Mouse (Mus musculus) thymus, adult 18-20 months (tissue): ENCODE measurements around the gene Gm21988.

Experiments used
- DNase-seq, 2 experiments: peaks; one replicate each; pipeline ENCODE4 v3.0.0; 2022; ENCODE audit warnings: mixed read lengths in 2 of 2

Gm21988 gene

GRCm38 (mm10) chr11:70239541-70240279 lies at the start of gene Gm21988, which contains the start of gene Rnasek:
Gm21988 (minus strand) TSS chr11:70239830.
Rnasek (minus strand) TSS chr11:70239842.
- DNase-seq = peak; percentile 49 to 68

- DNase-seq = no peak
These were observed 49.6 kb upstream of the Gm21988 start for GRCm38 (mm10) chr11:70289236-70289635.

- DNase-seq = no peak
These were observed 48.5 kb upstream of the Gm21988 start for GRCm38 (mm10) chr11:70288102-70288501.

GRCm38 (mm10) chr11:70285686-70286085 lies 46.1 kb upstream of the Gm21988 start:
- peak; percentile 32 to 63 for DNase-seq

- no peak for DNase-seq
These were observed 45.1 kb upstream of the Gm21988 start for GRCm38 (mm10) chr11:70284757-70285156.

- no peak for DNase-seq
These were observed 44.0 kb upstream of the Gm21988 start for GRCm38 (mm10) chr11:70283666-70284065.

- DNase-seq = peak in 1 of 2 experiments; percentile 20
These were observed 40.8 kb upstream of the Gm21988 start for GRCm38 (mm10) chr11:70280441-70280840.

- DNase-seq = no peak
These were observed 39.3 kb upstream of the Gm21988 start for GRCm38 (mm10) chr11:70278961-70279360.

- DNase-seq = no peak
These were observed 32.0 kb upstream of the Gm21988 start for GRCm38 (mm10) chr11:70271641-70272040.

GRCm38 (mm10) chr11:70266405-70266804 lies 26.8 kb upstream of the Gm21988 start:
- no peak for DNase-seq

- DNase-seq = no peak
These were observed 26.2 kb upstream of the Gm21988 start for GRCm38 (mm10) chr11:70265819-70266218.

- DNase-seq = peak; percentile 35 to 58
These were observed 25.6 kb upstream of the Gm21988 start for GRCm38 (mm10) chr11:70265252-70265651.

- no peak for DNase-seq
These were observed 19.4 kb upstream of the Gm21988 start for GRCm38 (mm10) chr11:70259035-70259434.

GRCm38 (mm10) chr11:70254931-70255531 lies 15.4 kb upstream of the Gm21988 start, which contains the start of gene Alox12:
Alox12 (minus strand) TSS chr11:70255353.
- DNase-seq = peak in 1 of 2 experiments; percentile 9

- DNase-seq = no peak
These were observed 14.7 kb upstream of the Gm21988 start for GRCm38 (mm10) chr11:70254337-70254736.

- DNase-seq = no peak
These were observed 12.2 kb upstream of the Gm21988 start for GRCm38 (mm10) chr11:70251853-70252252.

GRCm38 (mm10) chr11:70250150-70250549 lies 10.5 kb upstream of the Gm21988 start:
- DNase-seq = no peak

GRCm38 (mm10) chr11:70247136-70247845 lies 7.7 kb upstream of the Gm21988 start:
- DNase-seq = peak in 1 of 2 experiments; percentile 55

GRCm38 (mm10) chr11:70242591-70242990 lies 3.0 kb upstream of the Gm21988 start:
- DNase-seq = no peak

- DNase-seq = no peak
These were observed 814 bp downstream of the Gm21988 start for GRCm38 (mm10) chr11:70238591-70239440.

- peak; percentile 96 for DNase-seq
These were observed 2.0 kb downstream of the Gm21988 start, which contains the start of gene 0610010K14Rik for GRCm38 (mm10) chr11:70237457-70238167. 0610010K14Rik (minus strand) TSS chr11:70237914.

- DNase-seq = no peak
These were observed 2.9 kb downstream of the Gm21988 start for GRCm38 (mm10) chr11:70236717-70237116.
